Mouse (Mus musculus) spleen, postnatal 10 days (tissue): ENCODE data around the gene Allc.

ENCODE experiments used
- DNase-seq, 2 experiments: peaks; one replicate each; pipeline ENCODE4 v3.0.0; 2021 to 2022; ENCODE audit warnings: low spot score in 2 of 2

The Allc gene

DNA sequence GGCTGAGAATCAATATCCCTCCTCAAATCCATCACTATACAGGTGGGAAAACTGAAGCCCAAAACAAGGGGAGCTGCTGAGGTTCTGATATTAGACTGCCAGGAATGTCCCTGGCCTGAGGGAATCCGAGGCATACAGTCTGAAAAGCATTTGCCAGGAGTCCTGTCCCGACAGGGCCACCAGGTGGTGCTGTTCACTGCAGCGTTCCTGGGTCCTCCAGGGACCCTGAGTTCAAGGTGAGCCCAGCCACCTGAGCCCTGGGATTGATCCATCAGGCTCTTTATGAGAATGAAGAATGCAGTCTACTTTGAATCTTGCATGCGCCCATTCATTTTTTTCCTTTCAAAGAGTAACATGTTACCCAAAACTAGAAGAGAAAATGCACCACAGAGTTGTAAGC lies 3.2 kb downstream of the Allc start:
- peak in 1 of 2 experiments; percentile 28 for DNase-seq

DNA sequence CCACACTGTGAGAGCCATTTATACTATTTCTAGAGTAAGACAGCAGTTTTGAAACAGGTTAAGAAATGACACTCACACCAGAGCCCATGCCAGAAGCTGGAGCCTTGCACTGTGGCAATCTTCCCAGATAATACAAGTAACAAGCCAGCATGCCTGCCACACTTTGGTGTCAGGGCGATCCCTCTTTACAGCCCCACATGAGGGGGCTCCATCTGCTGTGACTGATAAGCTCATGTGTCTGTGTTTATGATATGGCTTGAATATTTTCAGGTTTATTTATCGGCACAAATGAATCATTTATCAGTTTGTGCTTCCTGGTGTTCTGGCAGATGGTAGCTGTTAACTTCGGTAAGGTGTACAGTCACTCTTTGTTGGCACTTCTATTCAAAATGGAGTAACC lies 4.2 kb downstream of the Allc start:
- no peak for DNase-seq

DNA sequence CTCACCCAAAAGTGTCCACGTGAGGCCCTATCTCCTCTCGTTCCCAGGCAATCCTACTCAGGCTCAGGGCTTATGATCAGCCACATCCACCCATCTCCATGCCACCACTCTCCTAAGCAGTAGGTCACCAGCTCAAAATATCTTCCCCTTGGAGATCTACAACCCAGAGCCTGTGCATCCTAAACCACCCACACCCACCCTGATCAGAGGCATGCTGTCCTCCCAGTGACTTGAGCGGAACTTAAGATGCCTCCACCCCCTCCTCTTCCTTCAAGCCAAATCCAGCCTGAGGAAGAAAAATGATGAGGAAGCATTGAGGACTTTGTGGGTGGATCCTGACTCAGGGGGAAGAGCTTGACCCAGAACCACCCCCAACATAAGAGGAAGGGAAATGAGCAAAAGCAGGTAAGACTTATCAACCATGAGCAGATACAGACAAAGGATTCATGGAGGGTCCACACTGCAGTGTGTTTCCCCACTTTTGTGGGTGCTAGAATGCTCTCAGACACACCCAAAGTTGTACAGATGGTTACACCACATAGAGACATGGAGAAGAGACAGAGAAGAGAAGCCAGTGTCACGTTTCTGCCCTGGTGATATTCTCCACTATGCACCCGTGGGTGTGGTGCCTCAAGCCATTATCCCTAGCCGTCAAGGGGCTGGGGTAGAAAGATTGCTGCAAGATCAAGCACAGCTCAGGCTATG lies 6.8 kb downstream of the Allc start:
- DNase-seq: no peak

DNA sequence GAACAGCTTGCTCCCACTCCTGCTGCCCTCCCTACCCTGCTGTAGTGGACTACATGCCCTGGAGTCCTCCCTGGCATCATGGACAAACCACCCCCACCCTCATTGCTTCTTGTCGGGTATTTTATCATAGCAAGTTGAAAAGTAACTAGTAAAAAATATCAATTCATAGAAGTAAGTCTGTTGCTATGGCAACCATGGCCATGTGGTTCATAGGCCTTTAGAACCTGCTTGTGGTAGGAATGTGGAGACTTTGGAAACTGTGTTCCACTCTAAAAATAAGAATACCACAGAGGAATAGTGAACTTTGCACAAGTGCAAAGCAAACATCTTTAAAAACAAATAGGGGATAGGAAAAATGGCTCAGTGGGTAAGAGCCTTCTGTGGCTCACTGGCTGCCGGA lies 10.1 kb downstream of the Allc start:
- no peak for DNase-seq

DNA sequence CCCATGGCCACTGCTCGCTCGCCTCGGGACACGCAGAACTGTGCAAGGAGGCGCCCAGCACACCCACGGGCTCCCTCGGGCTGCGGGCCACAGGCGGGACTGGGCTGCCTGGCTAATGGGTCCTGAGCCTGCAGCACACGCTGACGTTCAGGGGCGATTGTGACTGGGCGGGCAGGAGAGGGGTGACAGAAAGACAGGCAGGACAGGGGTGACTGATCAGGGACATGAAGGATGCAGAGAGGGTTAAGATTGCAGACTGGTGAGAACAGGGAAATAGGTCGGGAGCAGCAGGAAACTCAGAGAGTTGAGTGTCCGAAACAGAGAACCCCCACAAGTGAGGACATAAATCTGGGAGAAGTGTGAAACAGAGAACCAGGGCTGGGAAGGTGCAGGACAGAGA lies 30.0 kb downstream of the Allc start, which contains the start of gene Dcdc2c:
TSS of gene Dcdc2c (minus strand) at position 101 of the 400 bp plus-strand sequence.
- DNase-seq: no peak

DNA sequence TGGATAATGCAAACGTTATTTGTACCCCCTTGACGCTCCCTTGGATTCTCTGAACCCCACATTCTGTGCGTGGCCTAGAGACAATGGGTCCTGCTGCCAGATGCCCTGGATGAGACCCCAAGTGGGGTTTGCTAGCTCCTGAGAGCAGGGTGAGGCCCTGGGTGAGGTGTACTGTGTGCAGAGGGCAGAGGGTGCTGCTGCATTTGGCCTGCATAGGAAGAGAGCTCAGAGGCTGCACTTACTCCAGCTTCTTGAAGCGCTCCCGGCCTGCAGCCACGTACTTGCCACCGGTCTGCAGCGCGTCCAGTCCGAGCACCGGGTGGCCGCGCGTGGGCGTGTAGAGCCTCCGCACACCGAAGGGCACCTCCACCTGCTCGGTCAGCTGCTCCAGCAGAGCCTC lies 30.5 kb downstream of the Allc start:
- no peak for DNase-seq

DNA sequence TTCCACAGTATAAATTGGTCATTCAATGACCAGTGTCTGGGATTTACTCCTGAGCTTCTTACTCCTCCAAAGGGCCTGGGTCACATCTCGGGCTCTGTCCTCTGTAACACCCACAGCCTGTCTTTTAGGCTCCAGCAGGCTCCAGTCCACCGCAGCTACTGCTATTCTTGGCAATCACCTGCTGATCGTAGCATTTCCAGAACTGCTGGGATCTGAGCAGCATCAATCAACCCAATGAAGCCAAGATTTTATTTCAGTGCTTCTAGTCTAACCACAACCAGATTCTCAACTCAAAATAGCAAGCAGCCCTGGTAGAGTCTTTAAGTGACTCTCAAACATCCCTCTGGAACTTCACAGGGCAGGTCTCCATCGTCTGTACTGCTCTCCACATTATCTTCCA lies 33.4 kb downstream of the Allc start:
- DNase-seq: no peak

DNA sequence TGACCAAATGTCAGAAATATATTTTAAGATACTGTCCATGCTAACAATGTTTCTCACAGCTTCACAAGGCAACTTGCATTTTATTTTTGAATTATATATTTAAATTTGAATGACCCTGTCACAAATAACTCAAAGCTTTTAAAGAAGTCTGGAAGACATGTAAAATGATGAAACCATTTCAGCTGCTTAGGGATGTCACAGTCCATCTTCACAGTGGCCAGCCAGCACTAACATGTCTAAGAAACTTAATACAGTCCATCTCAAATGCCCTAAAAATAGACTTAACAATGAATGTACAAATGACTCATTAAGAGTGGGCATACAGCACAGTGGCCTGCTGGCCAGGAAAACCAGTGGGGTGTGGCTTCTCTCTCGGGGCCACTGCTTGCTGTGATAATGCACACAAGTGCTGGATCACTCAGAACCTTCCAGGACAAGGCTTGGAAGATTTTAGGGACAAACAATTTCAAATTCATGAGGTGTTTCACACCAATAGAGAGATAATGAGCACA lies 68.0 kb downstream of the Allc start:
- no peak for DNase-seq

DNA sequence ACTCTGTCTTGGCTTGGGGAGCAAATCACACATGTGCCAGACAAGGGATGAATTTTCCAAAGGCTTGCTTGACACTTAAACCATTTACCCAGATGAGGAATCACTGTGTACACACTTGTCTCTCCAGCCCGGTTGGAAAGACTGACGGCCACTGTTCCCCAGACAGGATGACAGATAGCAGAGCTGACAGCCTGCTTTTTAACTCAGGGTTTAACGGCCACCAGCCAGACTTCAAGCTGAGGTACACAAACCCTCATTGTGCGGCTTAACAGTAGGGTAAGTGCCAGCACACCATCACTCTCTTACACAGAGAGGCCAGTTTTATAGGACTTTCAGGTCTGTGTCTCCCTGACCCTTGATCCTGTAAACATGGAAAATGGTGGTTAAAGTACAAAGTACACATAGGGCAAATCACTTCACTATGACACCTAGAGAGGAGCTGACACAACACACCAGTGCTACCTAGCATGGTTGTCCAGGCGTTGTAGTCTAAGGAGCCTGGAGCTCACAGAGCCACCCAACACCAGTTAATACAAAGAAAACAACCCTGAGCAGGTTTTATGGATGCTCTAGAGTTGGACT lies 72.5 kb downstream of the Allc start:
- DNase-seq: no peak
